Mouse (Mus musculus) bone marrow, adult 2 months (tissue): ENCODE measurements around the gene Qsox1.

Experiments
- CTCF ChIP-seq: fragments of 200-500 bp; IDR thresholded peaks from 2 replicates; pipeline ENCODE4 v1.5.1; 2011; ENCODE audit warnings: low read length, control low read depth; ENCODE audit not compliant: control insufficient read depth, insufficient read depth
- POLR2A ChIP-seq: fragments of 200-500 bp; IDR thresholded peaks from 2 replicates; pipeline ENCODE4 v1.6.1; 2011; ENCODE audit warnings: low read depth, mild to moderate bottlenecking, control low read depth, low read length, borderline replicate concordance; ENCODE audit not compliant: control insufficient read depth

GRCm38 (mm10) chr1:155737809-155738383 is 74.8 kb downstream of the Qsox1 start:
- TF ChIP-seq CTCF: no peak
- TF ChIP-seq POLR2A: no peak
